Mouse (Mus musculus): ENCODE data around the gene Fjx1.

GRCm38 (mm10) chr2:102447831-102448230, 4.5 kb downstream of the Fjx1 start:
- TF ChIP-seq GATA1 (IDR thresholded peaks at IDR 0.05; ENCODE audit: borderline replicate concordance, low read length) (no peak), FLI1 (IDR thresholded peaks at IDR 0.05; ENCODE audit: low read length) (no peak)
